Mouse (Mus musculus) mouse embryonic stem cell (cell line): ENCODE data around the gene Olfr620.

Source experiments
- in situ Hi-C, 2 experiments: fragments of 300-500 bp; cut with MboI; formaldehyde crosslinking; loops; 1 replicate in 1 of 2; 3 replicates in 1 of 2; pipeline ENCODE4 v1.14.3; 2019 to 2020; ENCODE audit warnings: low sequenced_read_pairs in 2 of 2, low pct_unique_long_range_greater_than_20kb in 1 of 2, mixed read lengths in 1 of 2; ENCODE audit not compliant: unreplicated experiment in 1 of 2

The Olfr620 gene

DNA sequence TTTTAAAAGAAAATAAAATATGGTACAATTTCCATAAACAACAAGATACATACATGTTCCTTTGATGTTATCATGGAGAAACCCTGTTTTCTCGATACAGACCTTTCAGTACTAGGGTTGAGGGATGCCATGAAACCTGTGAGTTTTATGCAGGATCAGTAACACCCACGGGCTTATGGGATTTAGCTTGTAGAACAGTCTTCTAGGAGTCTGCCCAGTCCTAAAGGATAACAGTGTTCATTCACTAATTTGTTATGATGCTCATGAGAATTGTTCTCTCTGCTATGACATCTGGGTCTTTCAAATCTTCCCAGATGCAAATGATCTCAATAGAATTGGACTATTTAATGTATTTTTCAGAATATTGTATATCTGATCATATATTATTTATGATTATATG, at the start of gene Olfr620:
Olfr620 (minus strand) TSS at position 101 of the 400 bp plus-strand sequence.
- in situ Hi-C loops = no loop called here

DNA sequence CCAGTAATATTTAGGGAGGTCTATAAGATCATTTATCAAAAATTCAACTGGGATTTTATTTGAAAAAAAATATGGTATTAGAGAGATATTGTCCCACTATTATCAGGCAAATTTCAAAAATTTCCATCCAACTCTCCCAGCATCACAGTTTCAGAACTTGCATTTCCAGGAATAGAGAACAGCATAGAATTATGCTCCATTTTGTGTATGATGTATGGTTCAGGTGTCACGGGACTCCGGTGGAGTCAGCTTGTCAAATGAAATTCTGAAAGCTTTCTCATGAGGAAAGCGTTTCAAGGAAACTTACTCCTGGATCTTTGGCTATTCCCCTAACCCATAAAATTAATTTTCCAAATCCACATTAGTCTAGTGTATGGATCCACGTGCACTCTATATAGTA, 31.7 kb upstream of the Olfr620 start:
- in situ Hi-C loops = no loop called here

DNA sequence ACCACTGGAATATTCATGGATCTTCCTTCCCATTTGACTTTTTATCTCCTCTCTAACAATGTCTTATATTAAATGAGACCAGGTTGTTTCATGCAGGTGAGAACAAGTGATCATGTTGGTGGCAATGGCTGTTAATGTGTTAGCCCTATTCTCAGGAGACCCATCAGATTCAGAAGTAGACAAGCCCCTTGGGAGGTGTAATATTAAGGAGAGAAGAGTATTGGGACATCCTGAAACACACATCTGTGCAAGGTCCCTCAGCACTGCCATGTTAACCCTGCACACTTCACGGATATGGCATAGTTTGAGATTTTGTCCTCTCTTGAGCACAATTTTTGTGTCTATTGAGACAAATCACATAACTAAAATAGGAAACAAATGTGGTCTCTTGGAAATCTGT, 30.3 kb upstream of the Olfr620 start, which contains the start of gene Olfr622:
Olfr622 (minus strand) TSS at position 101 of the 400 bp plus-strand sequence.
- in situ Hi-C loops = no loop called here

DNA sequence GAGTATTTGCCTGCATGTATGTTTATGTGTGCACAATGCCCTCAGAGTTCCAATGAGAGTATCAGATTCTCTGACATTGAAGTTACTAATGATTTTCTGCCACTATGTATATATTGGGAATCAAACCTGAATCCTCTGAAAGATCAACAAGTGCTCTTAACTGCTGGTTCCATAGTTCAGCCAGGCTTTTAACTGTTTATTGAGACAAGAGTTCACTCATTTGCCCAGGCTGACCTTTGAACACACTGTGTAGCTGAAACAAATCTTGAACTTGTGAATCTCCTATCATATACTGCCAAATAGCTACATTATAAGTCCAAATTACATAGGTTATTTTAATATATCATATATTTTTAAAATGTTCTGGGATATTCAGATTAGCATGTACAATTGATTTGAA, 24.5 kb upstream of the Olfr620 start:
- in situ Hi-C loops = no loop called here

DNA sequence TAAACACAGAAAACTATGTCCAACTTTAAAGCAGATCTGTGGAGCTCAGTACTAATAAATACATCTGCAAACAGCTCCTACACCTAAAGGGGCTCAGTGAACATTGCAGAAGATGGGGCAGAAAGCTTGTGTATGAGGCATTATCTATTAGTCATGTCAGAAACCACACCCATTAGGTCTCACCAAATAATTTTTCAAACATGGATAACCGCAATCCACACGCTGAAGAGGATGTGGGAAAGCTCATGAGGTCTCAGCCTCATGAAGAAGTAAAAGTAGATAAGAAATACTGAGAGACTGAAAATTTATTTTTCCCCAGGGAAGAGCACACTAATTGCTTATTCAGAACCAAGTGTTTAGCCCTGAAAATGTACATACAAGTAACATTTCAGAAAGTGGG, 4.9 kb downstream of the Olfr620 start:
- in situ Hi-C loops = no loop called here

DNA sequence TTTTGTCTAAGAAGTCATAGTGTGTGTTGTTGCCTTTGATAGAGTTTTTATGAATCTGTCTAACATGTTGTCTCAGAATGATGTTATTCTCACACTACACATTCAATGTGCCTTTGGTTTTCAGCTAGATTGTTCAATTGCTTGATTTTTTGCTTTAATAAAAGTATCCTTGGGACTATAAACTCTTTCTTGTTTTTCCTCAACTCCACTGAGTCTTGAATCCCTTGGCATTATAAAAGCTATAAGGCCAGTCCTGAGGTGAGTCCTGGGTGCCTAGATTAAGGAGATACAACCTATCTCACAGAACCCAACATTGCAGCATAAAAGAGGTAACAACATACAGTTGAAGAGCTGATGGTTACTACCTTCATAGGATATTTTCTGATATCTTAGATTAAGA, 12.1 kb downstream of the Olfr620 start, which contains the start of gene Olfr619:
Olfr619 (plus strand) TSS at position 301 of the 400 bp plus-strand sequence.
- in situ Hi-C loops = no loop called here

DNA sequence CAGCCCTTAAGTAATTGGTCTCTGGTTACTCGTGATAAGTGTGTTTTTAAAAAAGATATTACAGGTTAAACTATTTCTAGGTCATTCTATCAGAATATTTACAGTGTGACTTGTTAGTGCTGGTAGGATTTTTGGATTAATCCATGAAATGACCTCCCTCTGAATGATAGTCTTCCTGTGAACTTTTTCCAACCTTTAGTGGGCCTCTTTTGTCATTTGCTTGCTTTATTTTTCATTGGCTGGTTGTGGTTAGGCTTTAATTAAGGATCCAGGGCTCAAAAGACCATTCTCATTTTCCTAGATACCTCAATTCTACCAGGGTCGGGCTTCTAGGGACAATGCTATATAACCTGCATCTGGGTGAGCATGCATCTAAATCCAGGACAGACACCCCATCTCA, 22.5 kb downstream of the Olfr620 start, which contains the start of gene Olfr618:
Olfr618 (plus strand) TSS at position 301 of the 400 bp plus-strand sequence.
- in situ Hi-C loops = no loop called here

DNA sequence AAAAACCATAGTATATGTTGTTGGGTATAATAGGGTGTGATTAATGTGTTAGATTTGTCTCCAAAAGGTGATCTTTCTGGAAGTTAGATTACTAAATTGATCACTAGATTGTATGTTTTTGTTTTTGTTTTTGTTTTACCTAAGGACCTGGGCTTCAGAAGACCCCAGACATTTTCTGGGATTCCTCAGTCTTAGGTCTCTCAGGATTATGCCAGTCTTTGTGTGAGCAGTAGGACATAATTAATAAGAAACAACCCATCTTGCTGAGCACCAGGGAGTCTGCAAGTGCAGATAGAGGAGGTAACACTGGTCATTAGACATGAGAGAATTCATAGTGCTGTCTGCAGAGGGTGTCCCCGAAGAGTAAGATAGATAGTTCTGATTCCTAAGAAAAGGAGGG, 39.6 kb downstream of the Olfr620 start, which contains the start of gene Olfr617:
Olfr617 (plus strand) TSS at position 301 of the 400 bp plus-strand sequence.
- in situ Hi-C loops = loop anchor here (5.0 kb wide), 1 partner anchor 105 kb away; no protein-coding TSS in a partner anchor

DNA sequence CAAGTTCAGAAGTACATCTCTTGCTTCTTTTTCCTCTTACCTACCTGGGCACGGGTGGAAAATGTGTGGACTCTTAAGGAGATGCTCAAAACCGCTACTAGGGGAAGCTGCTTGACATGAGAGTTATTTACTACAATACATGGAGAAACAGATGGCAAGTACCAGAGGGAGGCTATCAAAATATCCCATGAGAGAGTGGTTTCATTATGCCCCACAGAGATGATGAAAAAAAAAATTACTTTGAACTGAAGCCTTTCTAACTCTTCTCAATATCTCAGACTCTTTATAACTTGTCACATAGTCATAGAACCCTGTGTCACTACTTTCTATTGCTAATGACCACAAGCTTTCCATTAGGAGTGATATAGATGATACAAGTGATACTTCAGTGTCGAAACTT, 43.3 kb downstream of the Olfr620 start, which contains the start of gene Olfr616:
Olfr616 (minus strand) TSS at position 101 of the 400 bp plus-strand sequence.
- in situ Hi-C loops = no loop called here

DNA sequence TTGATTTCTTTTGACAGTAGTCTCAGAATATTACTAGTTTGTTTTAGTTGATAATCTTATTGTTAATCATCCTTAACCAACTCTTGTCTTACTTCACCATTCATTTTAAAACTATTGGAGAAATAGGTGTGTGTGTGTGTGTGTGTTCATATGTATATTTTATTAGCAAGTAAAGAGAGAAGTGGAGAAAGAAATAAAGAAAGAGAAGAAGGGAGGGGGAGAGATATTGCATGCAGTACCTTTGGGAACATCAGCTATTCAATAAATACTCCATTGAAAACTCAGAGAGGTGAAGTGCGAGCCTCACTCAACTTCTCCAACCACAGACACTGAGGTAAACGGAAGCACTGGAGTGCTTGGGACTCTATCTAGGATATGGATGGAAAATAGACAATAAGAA, 56.6 kb downstream of the Olfr620 start, which contains the start of gene Olfr615:
Olfr615 (plus strand) TSS at position 301 of the 400 bp plus-strand sequence.
- in situ Hi-C loops = no loop called here
